Mouse (Mus musculus): Measurements from ENCODE around the gene Hoxb6.

Hoxb6 gene

GRCm38 (mm10) chr11:96316696-96317607, 24.7 kb downstream of the Hoxb6 start:
- no peak for DNase-seq (ENCODE audit: low spot score)

- no peak for DNase-seq (ENCODE audit: low spot score)
Measured at GRCm38 (mm10) chr11:96317608-96318367, 25.5 kb downstream of the Hoxb6 start, which contains the start of gene Hoxb4. Hoxb4 (plus strand) TSS chr11:96318267.

- DNase-seq (ENCODE audit: low spot score) = no peak
Measured at GRCm38 (mm10) chr11:96318368-96319070, 26.2 kb downstream of the Hoxb6 start.

- no peak for DNase-seq (ENCODE audit: low spot score)
Measured at GRCm38 (mm10) chr11:96319071-96319902, 27.0 kb downstream of the Hoxb6 start.

GRCm38 (mm10) chr11:96319910-96320309, 27.6 kb downstream of the Hoxb6 start:
- no peak for DNase-seq (ENCODE audit: low spot score)

GRCm38 (mm10) chr11:96320688-96321087, 28.4 kb downstream of the Hoxb6 start:
- DNase-seq (ENCODE audit: low spot score) = no peak

- no peak for DNase-seq (ENCODE audit: low spot score)
Measured at GRCm38 (mm10) chr11:96321846-96322245, 29.6 kb downstream of the Hoxb6 start.

GRCm38 (mm10) chr11:96322738-96323137, 30.5 kb downstream of the Hoxb6 start:
- no peak for DNase-seq (ENCODE audit: low spot score)

GRCm38 (mm10) chr11:96323154-96323553, 30.9 kb downstream of the Hoxb6 start, which contains the start of gene Hoxb3:
Hoxb3 (plus strand) TSS chr11:96323326.
- no peak for DNase-seq (ENCODE audit: low spot score)

GRCm38 (mm10) chr11:96324125-96324524, 31.8 kb downstream of the Hoxb6 start:
- no peak for DNase-seq (ENCODE audit: low spot score)

GRCm38 (mm10) chr11:96324965-96325364, 32.7 kb downstream of the Hoxb6 start:
- no peak for DNase-seq (ENCODE audit: low spot score)

GRCm38 (mm10) chr11:96325747-96326212, 33.5 kb downstream of the Hoxb6 start:
- no peak for DNase-seq (ENCODE audit: low spot score)

- DNase-seq (ENCODE audit: low spot score) = no peak
Measured at GRCm38 (mm10) chr11:96326705-96327104, 34.4 kb downstream of the Hoxb6 start.

- DNase-seq (ENCODE audit: low spot score) = no peak
Measured at GRCm38 (mm10) chr11:96327122-96327521, 34.8 kb downstream of the Hoxb6 start.

- DNase-seq (ENCODE audit: low spot score) = no peak
Measured at GRCm38 (mm10) chr11:96327750-96328149, 35.5 kb downstream of the Hoxb6 start.

GRCm38 (mm10) chr11:96328605-96329004, 36.3 kb downstream of the Hoxb6 start:
- no peak for DNase-seq (ENCODE audit: low spot score)

GRCm38 (mm10) chr11:96332105-96332504, 39.8 kb downstream of the Hoxb6 start:
- DNase-seq (ENCODE audit: low spot score) = no peak

- DNase-seq (ENCODE audit: low spot score) = no peak
Measured at GRCm38 (mm10) chr11:96332618-96333032, 40.3 kb downstream of the Hoxb6 start.

GRCm38 (mm10) chr11:96333241-96334001, 41.1 kb downstream of the Hoxb6 start:
- no peak for DNase-seq (ENCODE audit: low spot score)

GRCm38 (mm10) chr11:96334002-96334364, 41.7 kb downstream of the Hoxb6 start:
- no peak for DNase-seq (ENCODE audit: low spot score)
